Mouse (Mus musculus): Measurements from ENCODE around the gene D5Ertd579e.

The D5Ertd579e gene

DNA sequence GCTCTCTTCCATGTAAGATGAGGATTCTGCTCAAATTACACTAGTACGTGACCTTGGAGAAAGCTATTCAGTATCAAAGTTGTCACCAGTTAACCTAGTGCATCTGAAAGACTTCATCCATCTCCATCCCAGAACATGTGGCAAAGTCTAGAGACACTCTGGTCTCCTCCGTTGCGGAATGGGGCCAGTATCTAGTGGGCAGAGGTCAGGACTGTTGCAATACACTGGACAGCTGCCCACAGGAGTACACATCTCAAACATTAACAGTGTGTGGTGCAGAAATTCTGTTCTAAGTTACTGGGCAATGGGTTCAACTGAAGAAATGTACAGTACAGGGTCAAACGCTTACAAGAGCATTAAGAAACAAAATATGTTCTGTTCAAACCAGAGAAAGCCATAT is 127.7 kb downstream of the D5Ertd579e start:
- DNase-seq (ENCODE audit: low spot score) = no peak

DNA sequence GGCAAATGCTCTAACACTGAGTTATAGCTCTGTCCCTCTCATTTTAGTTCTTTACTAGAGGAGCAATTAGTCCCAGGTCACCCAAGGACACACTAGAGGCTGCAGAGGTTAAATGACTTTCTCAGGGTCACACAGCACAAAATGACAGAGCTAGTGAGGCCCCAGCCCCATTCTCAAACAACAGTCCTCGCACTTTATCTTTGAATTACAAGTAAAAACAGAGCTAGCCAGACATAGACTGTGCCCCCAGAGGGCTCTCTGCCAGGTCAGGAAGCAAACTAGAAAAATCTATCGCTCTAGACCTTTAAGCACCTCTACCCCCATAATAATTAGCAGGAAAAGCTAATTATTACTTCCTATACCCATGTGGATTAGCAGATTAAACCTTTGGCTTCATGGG is 128.2 kb downstream of the D5Ertd579e start:
- no peak for DNase-seq (ENCODE audit: low spot score)

DNA sequence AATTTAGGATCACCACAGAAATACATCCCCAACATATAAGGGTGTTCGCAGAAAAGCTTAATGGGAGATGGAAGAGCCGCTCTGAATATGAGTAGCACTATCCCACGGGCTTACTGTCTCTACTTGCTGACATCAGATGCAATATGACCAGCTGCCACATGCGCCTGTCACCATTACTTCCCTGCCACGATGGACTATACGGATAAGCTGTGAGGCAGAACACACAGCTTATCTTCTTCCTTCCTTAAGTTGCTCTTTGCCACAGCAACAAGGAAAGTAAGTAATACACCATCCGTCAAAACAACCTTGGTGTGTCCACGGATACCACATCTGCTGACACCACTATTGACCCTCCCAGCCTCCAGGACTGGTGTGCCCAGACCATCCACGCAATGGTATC is 131.3 kb downstream of the D5Ertd579e start:
- DNase-seq (ENCODE audit: low spot score) = no peak

DNA sequence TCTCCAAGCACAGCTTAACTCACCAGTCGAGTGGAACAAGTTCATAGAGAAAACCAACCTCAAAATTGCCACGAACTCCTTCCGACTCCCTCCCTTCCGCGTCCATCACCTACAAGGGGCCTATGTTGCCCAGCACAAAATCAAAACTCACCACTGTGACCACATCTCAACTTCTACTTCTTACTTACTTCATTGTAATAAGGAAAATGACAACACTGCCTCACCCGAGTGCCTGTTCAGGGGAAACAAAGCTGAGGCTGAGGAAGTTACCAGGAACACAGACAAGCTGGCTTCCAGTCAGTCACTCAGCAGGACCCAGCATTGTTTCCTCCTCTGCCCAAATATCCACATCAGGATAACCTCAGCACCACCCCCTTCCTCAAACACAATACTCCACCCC is 132.1 kb downstream of the D5Ertd579e start:
- DNase-seq (ENCODE audit: low spot score) = no peak

DNA sequence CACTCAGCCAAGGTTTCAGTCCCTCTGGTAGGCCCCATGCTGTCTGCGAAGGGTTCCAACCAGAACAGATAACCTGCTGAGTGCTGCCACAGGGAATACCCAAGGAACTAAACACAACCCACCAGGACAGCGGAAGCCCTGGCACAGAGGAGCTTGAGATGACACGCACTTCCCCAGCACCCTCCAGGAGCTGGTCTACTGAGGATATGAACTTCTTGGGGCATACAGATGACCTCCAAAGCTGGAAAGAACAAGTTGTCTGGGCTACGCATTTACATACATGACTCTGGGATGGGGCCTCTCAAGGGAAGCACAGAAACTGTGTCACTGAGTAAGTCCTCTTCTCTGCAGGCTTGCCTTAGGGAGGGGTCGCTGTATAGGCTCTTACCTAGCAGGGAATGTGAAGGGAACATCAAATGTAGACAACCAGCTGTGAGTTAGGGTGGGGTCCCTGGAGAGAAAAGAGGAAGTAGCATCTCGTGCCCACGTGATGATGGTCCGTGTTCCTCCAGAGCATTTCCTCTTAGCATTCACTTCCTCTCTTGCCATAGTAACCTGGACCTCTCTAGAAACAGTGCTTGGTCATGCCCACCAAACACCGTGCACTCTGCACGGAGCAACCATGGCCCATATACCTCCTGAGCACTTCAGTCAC is 132.9 kb downstream of the D5Ertd579e start:
- no peak for DNase-seq (ENCODE audit: low spot score)

DNA sequence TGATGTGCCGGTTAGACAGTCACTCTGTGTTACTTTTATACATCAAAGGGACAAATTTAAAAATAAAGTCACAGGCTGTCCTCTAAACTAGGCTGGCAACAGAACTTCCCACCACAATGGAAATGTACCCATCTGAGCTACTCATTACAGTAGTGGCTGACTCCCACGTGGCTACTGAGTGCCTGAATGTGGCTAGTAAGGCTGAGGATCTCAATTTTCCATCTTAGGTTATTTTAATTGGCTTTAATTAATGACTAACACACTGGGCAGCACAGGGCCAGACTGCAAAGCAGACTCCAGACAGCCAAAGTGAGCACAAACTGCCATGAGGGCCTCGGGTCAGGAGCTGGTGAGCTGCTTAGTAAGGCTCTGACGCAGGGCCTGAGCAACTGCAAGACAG is 134.3 kb downstream of the D5Ertd579e start:
- no peak for DNase-seq (ENCODE audit: low spot score)

DNA sequence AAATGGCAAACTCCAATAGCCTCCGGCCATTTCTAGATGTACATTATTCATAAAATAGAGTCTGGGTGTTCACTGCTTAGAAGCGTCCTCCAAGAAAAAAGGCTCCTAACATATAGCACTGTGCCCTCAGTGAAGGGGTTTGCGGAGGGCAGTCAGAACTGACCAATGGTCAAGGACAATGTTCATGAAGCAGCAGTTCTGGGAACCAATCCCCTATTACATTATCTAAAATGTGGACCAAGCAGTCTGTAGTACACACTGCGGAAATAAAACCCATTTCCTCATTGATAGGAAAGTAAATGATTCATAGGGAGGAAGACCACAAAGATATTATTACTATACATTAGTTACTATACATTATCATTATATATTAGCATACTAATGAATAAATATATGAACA is 135.3 kb downstream of the D5Ertd579e start:
- DNase-seq (ENCODE audit: low spot score) = no peak

DNA sequence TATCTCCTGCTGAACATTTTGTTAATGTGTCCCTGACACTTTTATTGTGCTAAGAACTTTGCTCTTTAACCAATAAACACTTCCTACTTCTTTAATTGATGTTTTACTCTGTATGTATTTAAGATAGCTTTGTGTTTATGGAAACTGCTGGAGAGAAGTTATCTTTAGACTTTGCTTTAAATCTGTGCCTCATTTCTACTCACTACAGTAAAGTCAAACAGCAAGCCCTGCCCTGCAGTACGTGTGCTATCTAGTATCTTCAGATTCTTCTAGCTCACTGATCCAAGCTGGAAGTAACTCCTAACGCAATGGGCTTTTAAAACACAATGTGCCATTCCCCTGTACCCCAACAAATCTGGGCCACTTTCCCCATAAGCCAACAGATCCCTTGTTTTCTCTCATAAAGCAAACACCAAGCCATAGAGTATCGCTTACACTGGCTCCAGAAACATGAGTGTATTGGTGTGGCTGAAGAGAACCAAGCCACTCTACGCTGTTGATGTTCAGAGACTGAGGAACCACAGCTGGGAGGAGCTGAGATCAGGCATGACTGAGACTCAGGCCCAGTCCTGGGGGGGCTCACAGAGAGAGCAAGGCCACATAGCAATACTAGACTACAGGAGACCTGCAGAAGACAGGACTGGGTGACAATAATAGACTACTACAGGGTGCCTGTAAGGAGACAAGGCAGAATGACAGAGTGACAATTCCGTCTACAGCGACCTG is 136.2 kb downstream of the D5Ertd579e start:
- no peak for DNase-seq (ENCODE audit: low spot score)

DNA sequence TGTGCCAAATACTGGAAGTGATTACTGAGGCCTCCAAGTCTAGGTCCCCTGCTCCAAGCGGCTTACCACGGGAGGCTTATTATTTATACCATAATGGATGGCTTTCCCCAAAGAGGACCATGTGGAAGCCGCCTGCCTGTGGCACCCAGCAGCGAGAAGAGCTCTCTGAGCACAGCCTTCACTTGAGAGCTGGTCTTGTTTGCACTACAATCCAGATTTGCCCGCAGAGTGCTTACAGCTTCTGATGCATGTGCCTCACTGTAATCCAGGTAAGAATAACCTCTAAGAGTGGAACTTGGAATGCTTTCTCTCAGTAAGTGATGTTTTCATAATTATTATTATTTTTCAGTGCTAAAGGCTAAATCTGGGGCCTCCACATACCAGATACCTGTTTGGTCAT is 136.7 kb downstream of the D5Ertd579e start:
- DNase-seq (ENCODE audit: low spot score) = no peak

DNA sequence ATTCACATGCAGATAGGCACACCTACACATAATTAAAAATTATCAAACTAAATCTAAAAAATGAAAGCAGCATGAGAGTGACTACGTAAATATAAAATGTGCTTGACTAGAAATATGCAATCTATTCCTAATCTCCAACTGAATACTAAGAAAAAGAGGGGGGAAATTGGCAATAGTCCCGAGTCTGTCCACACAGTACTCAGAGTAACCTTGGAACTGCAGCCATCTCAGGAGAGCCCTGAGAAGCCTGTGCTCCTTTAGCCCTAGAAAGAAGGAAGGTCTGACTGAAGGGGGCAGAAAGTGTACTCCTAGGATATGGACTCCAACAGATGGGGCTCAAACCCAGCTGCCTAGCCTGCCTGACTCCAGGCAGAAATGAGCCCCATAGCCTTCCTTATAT is 137.3 kb downstream of the D5Ertd579e start:
- no peak for DNase-seq (ENCODE audit: low spot score)

DNA sequence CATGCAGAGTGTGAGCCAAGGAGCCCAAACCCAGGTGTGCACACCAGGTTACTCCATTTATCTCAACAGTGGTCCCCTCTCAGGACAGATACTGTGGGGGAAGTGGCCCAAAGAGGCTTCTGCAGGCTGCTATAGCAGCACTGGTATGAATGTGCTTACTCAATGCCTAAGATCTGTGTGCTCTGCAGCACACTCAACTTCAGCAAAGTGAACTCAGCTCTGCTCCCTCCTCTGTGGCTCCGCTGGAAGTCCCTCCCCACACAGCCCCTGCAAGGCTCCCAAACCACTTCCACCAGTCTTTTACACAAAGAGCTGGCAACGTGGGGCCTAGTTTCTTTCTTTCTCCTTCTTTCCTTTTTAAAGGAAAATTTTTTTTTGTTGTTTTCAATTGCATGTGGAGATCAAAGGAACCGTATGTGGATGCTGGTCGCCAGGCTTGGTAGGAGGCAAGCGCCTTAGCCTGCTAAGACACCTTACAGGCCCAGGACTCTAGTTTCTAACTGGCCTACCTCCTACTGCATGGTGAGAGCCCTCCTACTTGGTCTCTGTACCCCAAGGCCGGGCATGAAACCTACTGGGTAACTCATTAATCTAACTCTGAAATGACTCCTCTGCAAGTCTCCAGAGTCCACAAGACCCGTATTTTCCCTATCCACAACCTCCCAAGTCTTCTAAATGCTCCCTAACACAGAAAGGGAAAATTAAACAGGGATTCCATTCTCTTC is 138.1 kb downstream of the D5Ertd579e start:
- no peak for DNase-seq (ENCODE audit: low spot score)

DNA sequence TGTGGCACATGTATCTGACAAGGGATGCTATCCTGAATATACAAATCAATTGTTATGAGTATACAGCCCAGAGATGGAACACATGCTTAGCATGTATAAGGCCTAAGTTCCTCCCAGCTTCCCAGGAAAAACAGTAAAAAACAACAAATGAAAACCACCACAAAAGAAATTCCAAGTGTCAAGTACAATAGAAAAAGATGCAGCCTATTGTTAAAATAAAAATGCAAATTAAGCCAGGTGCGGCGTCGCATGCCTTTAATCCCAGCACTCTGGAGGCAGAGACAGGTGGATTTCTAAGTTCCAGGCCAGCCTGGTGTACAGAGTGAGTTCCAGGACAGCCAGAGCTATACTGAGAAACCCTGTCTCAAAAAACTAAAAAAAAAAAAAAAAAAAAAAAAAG is 138.9 kb downstream of the D5Ertd579e start:
- no peak for DNase-seq (ENCODE audit: low spot score)

DNA sequence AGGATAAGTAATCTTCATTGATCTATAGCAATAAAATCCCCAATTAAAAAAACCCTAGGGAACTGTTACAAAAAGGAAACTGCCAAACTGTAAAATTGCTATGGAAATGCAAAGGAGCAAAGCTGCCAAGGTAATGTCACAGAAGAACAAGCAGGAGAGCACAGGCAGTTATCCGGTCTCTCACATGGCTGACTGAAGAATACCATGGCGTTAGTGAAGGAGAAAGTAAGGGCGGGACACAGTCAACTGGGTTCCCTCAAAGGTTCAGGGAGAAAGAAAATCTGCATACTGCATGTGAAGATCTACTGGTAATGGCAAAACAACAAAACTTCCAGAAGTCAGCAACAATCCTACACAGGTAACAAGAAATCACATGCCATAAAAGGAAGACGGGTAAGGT is 139.5 kb downstream of the D5Ertd579e start:
- no peak for DNase-seq (ENCODE audit: low spot score)

DNA sequence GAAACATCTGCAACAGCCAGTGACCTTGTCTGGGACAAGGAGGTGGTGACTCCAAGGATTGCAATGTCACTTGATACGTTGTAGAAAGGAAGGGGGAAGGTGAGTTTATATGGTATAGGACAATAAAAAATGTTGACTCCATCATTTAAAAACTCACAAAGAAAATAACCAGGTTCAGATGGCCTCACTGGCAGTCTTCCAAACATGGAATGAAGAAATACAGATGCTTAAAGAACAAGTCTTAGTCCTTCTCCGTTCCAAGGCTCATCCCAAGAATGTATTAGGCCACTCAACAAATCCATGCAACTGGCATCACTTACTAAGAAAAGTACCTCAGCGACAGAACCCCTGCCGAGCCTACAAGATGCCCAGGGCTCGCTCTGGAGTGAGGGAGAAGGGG is 141.3 kb downstream of the D5Ertd579e start:
- no peak for DNase-seq (ENCODE audit: low spot score)

DNA sequence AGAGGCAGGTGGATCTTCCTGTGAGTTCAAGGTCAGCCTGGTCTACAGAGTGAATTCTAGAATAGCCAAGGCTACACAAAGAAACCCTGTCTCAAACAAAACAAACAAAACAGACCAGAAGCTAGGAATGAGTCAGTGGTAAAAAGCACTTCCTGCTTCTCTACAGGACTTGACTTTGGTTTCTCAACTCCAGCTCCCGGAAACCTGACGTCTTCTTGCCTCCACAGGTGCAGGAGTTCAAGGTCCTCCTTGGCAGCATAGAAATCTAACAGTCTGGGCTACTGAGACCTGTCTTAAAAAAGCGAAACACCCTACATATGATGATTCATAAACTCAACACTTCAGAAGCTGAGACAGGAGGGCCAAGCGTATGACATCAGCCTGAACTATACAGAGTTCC is 141.9 kb downstream of the D5Ertd579e start:
- DNase-seq (ENCODE audit: low spot score) = no peak

DNA sequence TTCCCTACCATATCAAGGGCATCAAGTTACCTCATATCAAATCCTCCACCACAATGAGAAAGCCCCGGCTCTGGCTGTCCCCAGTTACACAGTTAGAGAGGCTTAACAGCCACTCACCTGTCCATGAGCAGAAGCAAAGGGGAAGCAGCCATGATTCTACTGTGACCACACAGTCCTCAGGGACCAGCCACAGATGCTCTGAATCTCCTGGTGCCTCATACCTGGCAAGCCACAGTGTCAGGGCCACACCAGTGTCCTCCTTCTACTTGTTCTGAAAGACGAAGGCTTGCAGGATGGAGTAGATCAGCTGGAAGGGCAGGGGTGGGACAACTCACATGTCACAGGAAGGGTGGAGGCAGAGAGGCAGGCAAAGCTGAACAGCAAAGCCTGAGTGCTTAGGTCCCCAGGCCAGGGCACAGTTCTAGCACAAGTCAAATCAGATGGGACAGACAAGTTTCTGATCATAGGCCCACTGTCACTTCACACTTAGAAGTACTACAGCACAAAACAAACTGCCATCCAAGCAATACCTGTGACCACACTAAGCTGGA is 142.7 kb downstream of the D5Ertd579e start:
- no peak for DNase-seq (ENCODE audit: low spot score)

DNA sequence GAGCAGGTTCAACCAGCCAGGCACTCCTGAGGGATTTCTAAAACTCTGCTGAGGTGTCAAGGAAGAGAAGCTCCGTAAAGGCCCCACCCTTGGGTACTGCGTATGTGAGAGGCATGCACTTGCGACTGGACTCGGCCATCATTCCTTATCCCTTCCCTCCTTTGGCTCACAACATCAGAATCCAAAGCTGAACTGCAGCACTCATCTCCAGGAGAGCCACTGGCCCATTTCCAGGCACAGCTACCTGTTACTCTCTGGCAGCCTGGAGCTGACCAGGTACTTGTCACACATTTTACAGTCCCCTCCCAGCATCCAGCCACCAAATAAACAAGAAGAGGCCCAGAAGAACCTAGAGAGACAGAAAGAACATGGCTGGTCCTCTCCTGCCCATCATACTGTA is 143.4 kb downstream of the D5Ertd579e start:
- no peak for DNase-seq (ENCODE audit: low spot score)
